Mouse (Mus musculus) ovary, adult 18-20 months (tissue): Measurements from ENCODE around the gene Gm9573.
A peak's percentile ranks its signal among the peaks of the same experiment; 100 is the strongest.

Experiments used
- DNase-seq: peaks from one replicate; pipeline ENCODE4 v3.0.0; 2022; ENCODE audit warnings: low spot score, mixed read lengths

The Gm9573 gene

GRCm38 (mm10) chr17:35626537-35626936, at the start of gene Gm9573:
Gm9573 (minus strand) TSS chr17:35626637.
- no peak for DNase-seq

GRCm38 (mm10) chr17:35673416-35674035, 47.1 kb upstream of the Gm9573 start, which contains the start of gene Gtf2h4:
Gtf2h4 (minus strand) TSS chr17:35673739.
- DNase-seq: peak; percentile 83

- no peak for DNase-seq
Measured at GRCm38 (mm10) chr17:35672527-35672926, 46.1 kb upstream of the Gm9573 start.

GRCm38 (mm10) chr17:35671846-35672245, 45.4 kb upstream of the Gm9573 start:
- no peak for DNase-seq

- no peak for DNase-seq
Measured at GRCm38 (mm10) chr17:35669731-35670130, 43.3 kb upstream of the Gm9573 start.

GRCm38 (mm10) chr17:35667334-35668065, 41.1 kb upstream of the Gm9573 start, which contains the start of gene Vars2:
Vars2 (minus strand) TSS chr17:35667592.
- DNase-seq: peak; percentile 91

GRCm38 (mm10) chr17:35666851-35667256, 40.4 kb upstream of the Gm9573 start:
- DNase-seq: no peak

GRCm38 (mm10) chr17:35665957-35666515, 39.6 kb upstream of the Gm9573 start:
- DNase-seq: no peak

GRCm38 (mm10) chr17:35653086-35653485, 26.6 kb upstream of the Gm9573 start:
- no peak for DNase-seq

GRCm38 (mm10) chr17:35649429-35649828, 23.0 kb upstream of the Gm9573 start:
- no peak for DNase-seq

GRCm38 (mm10) chr17:35643609-35644236, 17.3 kb upstream of the Gm9573 start, which contains the start of gene Mucl3:
Mucl3 (minus strand) TSS chr17:35643695.
- DNase-seq: no peak

GRCm38 (mm10) chr17:35639352-35639751, 12.9 kb upstream of the Gm9573 start:
- DNase-seq: no peak

GRCm38 (mm10) chr17:35638475-35639190, 12.2 kb upstream of the Gm9573 start:
- DNase-seq: peak; percentile 82

- DNase-seq: no peak
Measured at GRCm38 (mm10) chr17:35636363-35636762, 9.9 kb upstream of the Gm9573 start.

- no peak for DNase-seq
Measured at GRCm38 (mm10) chr17:35635699-35636111, 9.3 kb upstream of the Gm9573 start.

- no peak for DNase-seq
Measured at GRCm38 (mm10) chr17:35635202-35635601, 8.8 kb upstream of the Gm9573 start.

- no peak for DNase-seq
Measured at GRCm38 (mm10) chr17:35633992-35634391, 7.6 kb upstream of the Gm9573 start.

- no peak for DNase-seq
Measured at GRCm38 (mm10) chr17:35617127-35617526, 9.3 kb downstream of the Gm9573 start.

GRCm38 (mm10) chr17:35601736-35602354, 24.6 kb downstream of the Gm9573 start:
- no peak for DNase-seq

- DNase-seq: no peak
Measured at GRCm38 (mm10) chr17:35601249-35601648, 25.2 kb downstream of the Gm9573 start, which contains the start of gene Sfta2. Sfta2 (plus strand) TSS chr17:35601549.

- DNase-seq: no peak
Measured at GRCm38 (mm10) chr17:35597399-35597798, 29.0 kb downstream of the Gm9573 start.
